Mouse (Mus musculus) liver, embryonic 16.5 days (tissue): ENCODE data around the gene Hs3st2. TPM values are rescaled to one million over a fixed set of nuclear protein-coding genes. Genes with fewer than 3 reads are reported as not detected.
A peak's percentile ranks its signal among the peaks of the same experiment; 100 is the strongest.

Experiments
- ATAC-seq: fragments of 200-750 bp; cut with Nextera tagmentation; 2 replicates; pipeline ENCODE4 v1.8.0; 2017; ENCODE audit warnings: low read depth, mild to moderate bottlenecking, moderate number of reproducible peaks, moderate library complexity
- H3K27ac ChIP-seq: fragments of 300-500 bp; sonication (generic); 2 replicates; pipeline ENCODE4 v1.5.1; 2014; ENCODE audit warnings: mild to moderate bottlenecking, low read length
- H3K27me3 ChIP-seq: fragments of 300-500 bp; sonication (generic); 2 replicates; pipeline ENCODE4 v1.6.1; 2014; ENCODE audit warnings: low read depth, low read length, mixed read lengths; ENCODE audit not compliant: control insufficient read depth, insufficient read depth
- H3K36me3 ChIP-seq: fragments of 300-500 bp; sonication (generic); 2 replicates; pipeline ENCODE4 v1.6.1; 2014; ENCODE audit warnings: mild to moderate bottlenecking; ENCODE audit not compliant: control insufficient read depth, insufficient read depth
- H3K4me1 ChIP-seq: fragments of 300-500 bp; sonication (generic); 2 replicates; pipeline ENCODE4 v1.6.1; 2014; ENCODE audit warnings: low read depth, low read length, mixed read lengths; ENCODE audit not compliant: control insufficient read depth
- H3K4me2 ChIP-seq: fragments of 300-500 bp; sonication (generic); 2 replicates; pipeline ENCODE4 v1.6.1; 2014; ENCODE audit warnings: low read depth, low read length, mixed read lengths
- H3K4me3 ChIP-seq: fragments of 300-500 bp; sonication (generic); 2 replicates; pipeline ENCODE4 v1.5.1; 2014; ENCODE audit warnings: low read depth, mild to moderate bottlenecking, low read length
- H3K9ac ChIP-seq: fragments of 300-500 bp; sonication (generic); 2 replicates; pipeline ENCODE4 v1.6.1; 2014; ENCODE audit warnings: low read depth, low read length
- H3K9me3 ChIP-seq: fragments of 300-500 bp; sonication (generic); replicated peaks from 2 replicates; pipeline ENCODE4 v1.6.1; 2016; ENCODE audit warnings: low read length; ENCODE audit not compliant: control insufficient read depth
- WGBS: fragments of 180-500 bp; shearing (Covaris S2); extraction: QIAGEN DNeasy Blood & Tissue Kit; methylation state at CpG from one replicate; pipeline ENCODE4 v1.1.7; 2014; ENCODE audit not compliant: insufficient replicate concordance; 5-methylcytosine and 5-hydroxymethylcytosine counted together
- polyA plus RNA-seq: library from polyadenylated mRNA; unstranded; fragments of >200 nt; fragmentation: Nextera tagmentation; extraction: Ambion mirVana; gene quantifications from 2 replicates; pipeline ENCODE4 v1.2.1, GENCODE M21; 2015

The Hs3st2 gene
- polyA plus RNA-seq, 1 experiment from 2014 or later, result 0.04 TPM

DNA sequence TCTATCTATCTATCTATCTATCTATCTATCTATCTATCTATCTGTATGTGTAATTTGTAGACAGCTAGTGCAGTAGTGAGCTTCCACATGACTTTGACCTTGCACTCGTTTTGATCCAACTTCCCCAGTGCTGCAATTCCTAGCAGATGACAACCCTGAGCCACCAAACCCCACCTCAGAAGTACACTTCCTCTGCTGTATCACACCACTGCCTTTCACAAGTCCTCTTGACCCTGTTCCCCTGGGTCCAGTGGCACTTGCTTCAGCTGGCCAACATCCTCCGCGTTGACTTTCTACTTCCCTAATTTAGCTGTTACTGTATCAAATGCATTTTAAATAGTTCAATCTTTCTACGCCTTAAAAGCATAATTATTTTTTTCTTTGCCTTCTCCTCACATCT lies 54.6 kb downstream of the Hs3st2 start:
- H3K9me3 ChIP-seq, result no peaks in the 10 kb centered on the region
- H3K9ac ChIP-seq, result no peak overlapping the region
- ATAC-seq, result peak; percentile 45; the same call in 1 of the 2 replicates
- 31% methylated on average over 4 of the region's 4 CpGs for WGBS
- no peak overlapping the region for H3K4me3 ChIP-seq
- no peaks in the 10 kb centered on the region for H3K27me3 ChIP-seq
- H3K27ac ChIP-seq, result no peak overlapping the region
- no peaks in the 10 kb centered on the region for H3K36me3 ChIP-seq
- no peak overlapping the region for H3K4me2 ChIP-seq
- H3K4me1 ChIP-seq, result no peaks in the 10 kb centered on the region

DNA sequence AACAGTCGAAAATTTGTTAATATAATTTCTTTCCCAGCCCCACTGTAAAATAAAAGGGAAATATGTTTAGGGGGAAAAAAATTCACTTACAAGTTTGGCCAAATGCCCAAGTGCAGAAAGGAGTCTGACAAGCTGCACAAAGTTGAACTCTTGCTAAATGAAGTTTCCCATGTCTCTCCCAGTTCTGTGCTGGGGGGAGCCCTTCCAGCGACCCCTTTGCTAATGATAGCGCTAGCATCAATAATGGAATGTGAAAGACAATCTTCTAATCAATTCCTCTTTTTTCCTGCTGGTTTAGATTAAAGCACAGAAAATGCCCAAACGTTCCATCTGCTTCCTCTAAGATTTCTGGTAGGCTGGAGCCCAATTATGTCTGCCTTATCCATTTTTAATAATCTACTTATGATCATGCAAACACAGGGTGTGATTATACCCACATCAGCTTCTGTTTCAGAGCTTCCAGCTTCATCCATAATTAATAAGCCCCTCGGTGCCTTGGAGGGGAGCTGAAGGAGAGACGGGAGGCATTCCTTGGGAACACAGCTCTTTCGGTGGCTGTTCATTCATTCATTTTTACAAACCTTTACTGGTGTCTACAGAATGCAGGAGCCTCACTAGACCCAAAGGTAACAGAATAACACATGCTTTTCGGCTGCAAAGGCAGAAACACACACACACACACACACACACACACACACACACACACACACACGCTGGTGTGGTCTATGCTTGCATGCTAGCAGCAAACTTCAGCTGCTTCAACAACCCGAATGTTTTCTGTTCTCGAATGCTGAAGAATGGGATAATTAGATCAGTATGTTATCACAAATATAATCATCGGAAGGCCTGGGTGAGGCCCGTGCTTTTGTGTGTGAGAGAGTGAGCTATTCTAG lies 59.5 kb downstream of the Hs3st2 start:
- H3K9ac ChIP-seq, result no peak overlapping the region
- H3K4me2 ChIP-seq, result no peak overlapping the region
- no peak overlapping the region for H3K27ac ChIP-seq
- H3K4me1 ChIP-seq, result no peaks in the 10 kb centered on the region
- ATAC-seq, result no peak
- H3K36me3 ChIP-seq, result no peaks in the 10 kb centered on the region
- H3K9me3 ChIP-seq, result no peaks in the 10 kb centered on the region
- H3K4me3 ChIP-seq, result no peak overlapping the region
- H3K27me3 ChIP-seq, result no peaks in the 10 kb centered on the region
- WGBS, result 49% methylated on average over 13 of the region's 13 CpGs

DNA sequence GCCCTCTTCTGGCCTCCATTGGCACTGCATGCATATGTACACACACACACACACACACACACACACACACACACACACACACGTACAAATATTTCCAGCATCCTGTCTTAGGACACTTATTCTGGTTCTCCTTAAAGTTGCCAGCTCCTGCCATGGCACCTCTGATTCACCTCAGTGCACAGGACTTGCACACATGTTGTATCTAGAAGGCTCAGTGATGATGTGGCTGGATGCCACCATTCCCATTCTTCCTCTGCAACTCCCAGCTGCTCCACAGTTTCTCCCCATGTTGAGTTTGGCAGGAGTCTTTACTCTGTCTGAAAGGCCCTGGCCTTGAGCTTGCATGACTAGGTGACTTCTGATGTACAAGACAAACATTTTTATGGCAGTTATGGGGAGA lies 65.1 kb downstream of the Hs3st2 start:
- Histone ChIP-seq H3K36me3 (no peaks in the 10 kb centered on the region), H3K27me3 (no peaks in the 10 kb centered on the region), H3K9ac (no peak overlapping the region), H3K27ac (no peak overlapping the region), H3K4me2 (no peak overlapping the region), H3K4me3 (no peak overlapping the region), H3K9me3 (no peaks in the 10 kb centered on the region), H3K4me1 (no peaks in the 10 kb centered on the region)
- WGBS, result 39% methylated on average over 1 of the region's 1 CpGs
- no peak for ATAC-seq

DNA sequence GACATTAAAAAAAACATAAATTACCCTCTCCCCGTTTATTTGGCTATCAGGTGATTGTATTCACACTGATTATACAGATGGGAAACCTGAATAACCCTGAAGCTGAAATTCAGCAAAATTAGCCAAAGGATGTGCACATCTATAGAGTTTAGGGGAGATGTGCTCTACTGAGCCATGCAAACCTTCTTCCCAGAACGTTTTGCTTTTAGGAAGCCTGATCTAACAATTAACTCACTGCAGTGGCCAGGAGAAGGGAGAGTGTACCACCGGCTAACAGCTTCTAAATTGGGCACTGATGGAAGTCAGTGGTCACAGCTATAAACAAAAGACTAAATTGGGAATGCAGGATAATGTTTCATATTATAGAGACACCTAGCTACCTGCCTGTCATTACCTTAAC lies 66.4 kb downstream of the Hs3st2 start:
- H3K4me3 ChIP-seq, result no peak overlapping the region
- H3K27ac ChIP-seq, result no peak overlapping the region
- H3K9ac ChIP-seq, result no peak overlapping the region
- H3K9me3 ChIP-seq, result no peaks in the 10 kb centered on the region
- H3K27me3 ChIP-seq, result no peaks in the 10 kb centered on the region
- 25% methylated on average over 3 of the region's 3 CpGs for WGBS
- no peak overlapping the region for H3K4me2 ChIP-seq
- no peak for ATAC-seq
- H3K4me1 ChIP-seq, result no peaks in the 10 kb centered on the region
- H3K36me3 ChIP-seq, result no peaks in the 10 kb centered on the region

DNA sequence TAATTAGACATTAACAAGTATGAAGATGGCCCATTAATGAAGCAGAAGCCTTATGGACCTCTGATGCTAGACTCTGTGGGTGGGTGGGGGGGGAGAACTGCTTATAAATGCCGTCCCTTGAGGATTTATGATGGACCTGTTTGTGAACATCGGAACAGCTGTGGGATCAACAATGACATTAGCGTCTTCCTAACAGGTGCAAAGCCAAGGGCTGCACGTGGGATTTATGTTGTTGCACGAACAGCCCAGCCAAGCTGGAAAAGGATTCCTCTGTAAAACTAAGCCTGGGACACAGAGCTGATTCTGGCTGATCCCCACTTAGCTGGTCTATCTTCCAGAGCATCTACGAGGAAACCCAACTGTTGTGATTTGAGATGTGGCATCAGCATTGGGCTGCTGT lies 69.0 kb downstream of the Hs3st2 start:
- Histone ChIP-seq H3K27ac (no peak overlapping the region), H3K27me3 (no peaks in the 10 kb centered on the region), H3K4me1 (no peaks in the 10 kb centered on the region), H3K36me3 (no peaks in the 10 kb centered on the region), H3K4me3 (no peak overlapping the region), H3K9me3 (no peaks in the 10 kb centered on the region), H3K4me2 (no peak overlapping the region), H3K9ac (no peak overlapping the region)
- ATAC-seq, result no peak
- 64% methylated on average over 6 of the region's 6 CpGs for WGBS

DNA sequence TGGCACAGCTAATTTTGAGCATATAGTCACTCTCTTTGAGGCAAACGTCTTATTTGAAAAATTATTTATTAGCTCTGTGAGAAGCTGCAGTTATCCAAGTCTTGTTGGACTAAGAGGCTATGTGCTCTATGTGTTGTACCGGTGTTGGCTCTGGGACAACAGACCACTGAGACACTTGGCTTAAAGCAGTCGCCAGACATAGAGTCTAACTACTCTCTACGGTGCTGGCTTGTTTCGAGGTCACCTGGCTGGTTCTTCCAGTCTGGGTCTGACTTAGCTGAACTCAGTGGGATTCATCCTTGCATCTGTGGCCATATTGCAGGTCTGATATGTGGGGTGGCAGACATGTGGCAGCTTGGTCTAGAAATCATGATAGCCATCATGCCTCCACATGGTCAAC lies 72.8 kb downstream of the Hs3st2 start:
- WGBS, result 63% methylated on average over 5 of the region's 5 CpGs
- ATAC-seq, result no peak
- Histone ChIP-seq H3K27me3 (no peaks in the 10 kb centered on the region), H3K9ac (no peak overlapping the region), H3K9me3 (no peaks in the 10 kb centered on the region), H3K4me3 (no peak overlapping the region), H3K4me2 (no peak overlapping the region), H3K27ac (no peak overlapping the region), H3K4me1 (no peaks in the 10 kb centered on the region), H3K36me3 (no peaks in the 10 kb centered on the region)

DNA sequence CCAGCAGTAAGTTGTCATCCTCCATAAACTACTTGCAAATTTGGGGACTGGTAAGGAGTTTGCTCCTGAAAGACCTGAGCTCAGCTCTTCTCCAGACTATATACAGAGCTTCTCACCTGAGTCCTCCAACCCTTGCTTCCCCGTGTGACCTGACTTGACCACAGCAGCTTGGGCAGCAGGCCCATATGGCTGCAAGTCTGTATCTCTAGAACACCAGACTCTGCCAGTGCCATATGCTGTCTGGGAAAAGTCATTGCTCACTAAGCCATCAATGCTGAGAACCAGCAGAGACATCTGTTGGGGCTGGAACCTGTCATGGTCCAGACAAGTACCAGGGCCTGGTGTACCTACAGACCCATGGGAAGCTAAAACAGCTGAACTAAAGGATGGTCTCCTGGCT lies 73.5 kb downstream of the Hs3st2 start:
- no peak for ATAC-seq
- whole genome bisulfite sequencing, result 46% methylated on average over 1 of the region's 1 CpGs
- no peaks in the 10 kb centered on the region for H3K27me3 ChIP-seq
- no peaks in the 10 kb centered on the region for H3K36me3 ChIP-seq
- H3K4me1 ChIP-seq, result no peaks in the 10 kb centered on the region
- H3K27ac ChIP-seq, result no peak overlapping the region
- no peaks in the 10 kb centered on the region for H3K9me3 ChIP-seq
- no peak overlapping the region for H3K4me2 ChIP-seq
- no peak overlapping the region for H3K9ac ChIP-seq
- no peak overlapping the region for H3K4me3 ChIP-seq

DNA sequence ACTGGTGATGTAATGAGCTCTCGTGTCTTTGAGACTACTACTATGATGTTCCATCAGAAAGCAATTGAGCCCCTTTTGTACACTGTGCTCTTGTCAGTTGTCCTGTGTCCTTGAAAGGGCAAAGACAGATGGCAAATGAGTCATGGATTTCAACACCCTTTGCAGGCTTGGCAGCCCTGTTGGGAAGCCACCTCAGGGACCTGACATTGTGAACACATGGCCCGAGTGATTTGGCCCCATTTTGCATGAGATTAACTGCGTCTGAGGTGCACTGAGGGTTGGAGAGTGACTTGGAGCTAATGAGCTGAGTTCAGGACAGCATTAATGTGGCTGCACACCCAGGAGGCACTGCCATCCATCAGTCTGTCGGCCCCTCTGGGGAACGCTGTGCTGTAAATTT lies 74.7 kb downstream of the Hs3st2 start:
- Histone ChIP-seq H3K9ac (no peak overlapping the region), H3K9me3 (no peaks in the 10 kb centered on the region), H3K36me3 (no peaks in the 10 kb centered on the region), H3K4me2 (no peak overlapping the region), H3K27ac (no peak overlapping the region), H3K4me1 (no peaks in the 10 kb centered on the region), H3K27me3 (no peaks in the 10 kb centered on the region), H3K4me3 (no peak overlapping the region)
- WGBS, result 49% methylated on average over 5 of the region's 5 CpGs
- no peak for ATAC-seq

DNA sequence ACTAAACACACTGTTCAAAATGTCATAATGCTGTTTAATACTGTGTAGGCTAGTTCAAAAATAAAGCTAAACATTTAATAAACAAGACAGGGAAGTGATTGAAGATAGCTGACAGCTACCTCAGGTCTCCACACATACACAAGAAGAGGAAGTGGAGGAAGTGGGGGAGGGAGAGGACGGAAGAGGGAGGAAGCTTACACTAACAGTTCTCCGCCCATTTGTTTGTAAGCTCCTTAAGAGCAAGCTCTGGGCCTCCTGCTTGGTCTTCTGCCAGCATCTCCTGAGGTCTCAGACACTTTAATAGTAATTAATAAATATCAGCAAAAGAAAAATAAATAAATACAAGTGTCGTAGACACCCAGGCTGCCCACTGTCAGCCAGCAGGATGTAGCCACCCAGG lies 77.8 kb downstream of the Hs3st2 start:
- Histone ChIP-seq H3K9ac (no peak overlapping the region), H3K9me3 (no peaks in the 10 kb centered on the region), H3K27ac (no peak overlapping the region), H3K27me3 (no peaks in the 10 kb centered on the region), H3K36me3 (no peaks in the 10 kb centered on the region), H3K4me1 (no peaks in the 10 kb centered on the region), H3K4me3 (no peak overlapping the region), H3K4me2 (no peak overlapping the region)
- 18% methylated on average over 3 of the region's 3 CpGs for WGBS
- ATAC-seq, result peak; percentile 59; the same call in 1 of the 2 replicates
